Mouse (Mus musculus) kidney, postnatal 0 days (tissue): ENCODE measurements around the gene Mnt. TPM values are rescaled to one million over a fixed set of nuclear protein-coding genes. Genes with fewer than 3 reads are reported as not detected.

ENCODE experiments used
- ATAC-seq: fragments of 200-750 bp; cut with Nextera tagmentation; replicated peaks from 2 replicates; pipeline ENCODE4 v1.8.0; 2017; ENCODE audit warnings: low read depth, moderate number of reproducible peaks, moderate TSS enrichment, moderate library complexity; ENCODE audit not compliant: low FRiP score
- DNase-seq: peaks from one replicate; pipeline ENCODE4 v3.0.0-alpha.2; 2016; ENCODE audit warnings: low spot score
- H3K27ac ChIP-seq: fragments of 300-500 bp; sonication (generic); 2 replicates; pipeline ENCODE4 v1.5.1; 2014; ENCODE audit warnings: mild to moderate bottlenecking
- H3K27me3 ChIP-seq: fragments of 300-500 bp; sonication (generic); 2 replicates; pipeline ENCODE4 v1.6.1; 2014; ENCODE audit warnings: low read length, mixed read lengths; ENCODE audit not compliant: insufficient read depth
- H3K36me3 ChIP-seq: fragments of 300-500 bp; sonication (generic); 2 replicates; pipeline ENCODE4 v1.6.1; 2014; ENCODE audit warnings: low read length, mixed read lengths; ENCODE audit not compliant: insufficient read depth
- H3K4me1 ChIP-seq: fragments of 300-500 bp; sonication (generic); replicated peaks from 2 replicates; pipeline ENCODE4 v1.6.1; 2014; ENCODE audit warnings: antibody characterized with exemption, low read length, mixed read lengths; ENCODE audit not compliant: insufficient read depth
- H3K4me2 ChIP-seq: fragments of 300-500 bp; sonication (generic); 2 replicates; pipeline ENCODE4 v1.6.1; 2014; ENCODE audit warnings: mild to moderate bottlenecking, low read length, moderate library complexity, mixed read lengths
- H3K4me3 ChIP-seq: fragments of 300-500 bp; sonication (generic); replicated peaks from 2 replicates; pipeline ENCODE4 v1.5.1; 2014; ENCODE audit warnings: low read depth, low read length
- H3K9ac ChIP-seq: fragments of 300-500 bp; sonication (generic); 2 replicates; pipeline ENCODE4 v1.6.1; 2014; ENCODE audit warnings: low read depth, low read length
- H3K9me3 ChIP-seq: fragments of 300-500 bp; sonication (generic); replicated peaks from 2 replicates; pipeline ENCODE4 v1.6.1; 2016; ENCODE audit warnings: low read length, inconsistent platforms, mixed read lengths
- CTCF ChIP-seq: IDR thresholded peaks from 2 replicates; pipeline ENCODE4 v1.5.1; 2016; ENCODE audit warnings: antibody characterized with exemption, low read depth, mild to moderate bottlenecking, moderate library complexity
- WGBS: fragments of 180-500 bp; shearing (Covaris S2); extraction: QIAGEN DNeasy Blood & Tissue Kit; methylation state at CpG from one replicate; pipeline ENCODE4 v1.1.7; 2014; 5-methylcytosine and 5-hydroxymethylcytosine counted together
- polyA plus RNA-seq: library from polyadenylated mRNA; unstranded; fragments of >200 nt; fragmentation: Nextera tagmentation; extraction: Ambion mirVana; gene quantifications from 2 replicates; pipeline ENCODE4 v1.2.1, GENCODE M21; 2015

Gene Mnt
- polyA plus RNA-seq, 1 experiment from 2014 or later, result 5.7 TPM

DNA sequence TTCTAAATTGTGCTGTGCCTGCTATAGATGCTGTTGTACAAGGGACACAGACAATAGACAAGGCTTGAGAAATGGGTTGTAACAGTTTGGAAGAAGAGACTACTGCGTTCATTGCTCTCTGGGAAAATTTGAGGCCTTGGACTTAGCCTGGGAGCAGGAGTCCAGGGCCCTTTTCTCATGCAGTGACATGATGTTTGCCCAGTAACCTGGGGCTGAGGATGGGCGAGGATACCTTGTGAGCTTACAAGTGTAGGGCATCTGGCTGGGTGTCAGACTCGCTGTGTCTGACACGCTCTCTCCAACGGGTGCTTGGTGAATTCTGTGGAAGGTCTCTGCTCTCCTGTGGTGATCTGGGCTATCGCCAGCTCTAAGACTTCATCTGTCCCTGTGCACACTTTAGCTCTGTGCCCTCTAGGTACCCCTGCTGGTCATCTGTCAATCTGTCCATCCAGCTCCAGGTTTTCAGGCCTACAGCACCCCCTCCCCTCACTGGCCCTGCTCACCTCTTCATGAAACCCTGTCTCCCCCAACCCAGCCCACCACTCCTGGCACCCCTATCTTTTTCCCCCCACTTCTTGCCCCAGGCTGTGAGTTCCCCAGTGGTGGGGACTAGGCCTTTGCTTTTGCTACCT lies 5.0 kb downstream of the Mnt start:
- TF ChIP-seq CTCF, result no peak
- Histone ChIP-seq H3K36me3 (peaks cover 5% of the 10 kb centered on the region; the same call in 1 of the 2 replicates), H3K9ac (no peak overlapping the region), H3K27ac (no peak overlapping the region), H3K9me3 (no peaks in the 10 kb centered on the region), H3K4me3 (no peak overlapping the region), H3K4me2 (no peak overlapping the region), H3K27me3 (no peaks in the 10 kb centered on the region), H3K4me1 (peaks cover 36% of the 10 kb centered on the region)
- DNase-seq (no peak), ATAC-seq (no peak)
- 89% methylated on average over 6 of the region's 6 CpGs for WGBS

GRCm38 (mm10) chr11:74836225-74837055 lies 5.7 kb downstream of the Mnt start:
- Histone ChIP-seq H3K4me1 (peaks cover 42% of the 10 kb centered on the region), H3K27me3 (no peaks in the 10 kb centered on the region), H3K9ac (no peak overlapping the region), H3K4me2 (no peak overlapping the region), H3K9me3 (no peaks in the 10 kb centered on the region), H3K36me3 (peaks cover 5% of the 10 kb centered on the region; the same call in 1 of the 2 replicates), H3K4me3 (no peak overlapping the region), H3K27ac (no peak overlapping the region)
- DNase-seq, result no peak
- 93% methylated on average over 22 of the region's 22 CpGs for WGBS
- TF ChIP-seq CTCF, result no peak
- ATAC-seq, result no peak

DNA sequence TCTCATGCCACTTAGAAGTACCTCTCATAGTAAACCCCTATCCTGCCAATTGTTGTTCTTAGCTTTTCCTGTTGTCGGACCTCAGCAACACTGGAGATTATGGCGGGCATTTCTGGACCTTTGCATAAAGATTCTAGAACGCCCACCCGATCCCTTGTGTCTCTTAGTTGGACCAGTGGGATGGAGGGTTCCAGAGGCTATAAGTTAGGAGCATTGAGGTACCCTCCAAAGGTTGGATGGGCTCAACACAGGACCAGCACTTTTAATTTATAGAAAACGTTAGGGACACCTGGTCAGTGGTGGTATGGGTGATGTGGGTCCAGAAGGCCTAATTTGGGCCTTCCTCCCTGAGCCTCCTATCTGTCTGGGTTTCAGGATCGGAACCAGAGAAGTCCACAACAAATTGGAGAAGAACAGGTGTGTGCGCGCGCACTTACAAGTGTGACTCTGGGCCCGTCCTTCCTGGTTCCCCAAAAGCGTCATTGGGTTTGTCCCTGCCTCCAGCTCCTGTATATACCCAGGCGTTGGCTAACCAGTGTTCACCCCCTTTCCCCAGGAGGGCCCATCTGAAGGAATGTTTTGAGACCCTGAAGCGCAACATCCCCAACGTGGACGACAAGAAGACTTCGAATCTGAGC lies 6.5 kb downstream of the Mnt start:
- Histone ChIP-seq H3K4me2 (peak overlapping the region; percentile 66), H3K4me3 (peak overlapping the region; percentile 45; the same call in 1 of the 2 replicates), H3K27me3 (no peaks in the 10 kb centered on the region), H3K9me3 (no peaks in the 10 kb centered on the region), H3K4me1 (peaks cover 47% of the 10 kb centered on the region), H3K36me3 (peaks cover 7% of the 10 kb centered on the region; the same call in 1 of the 2 replicates), H3K27ac (peak overlapping the region; percentile 92), H3K9ac (peak overlapping the region; percentile 62)
- no peak for TF ChIP-seq CTCF
- WGBS, result 50% methylated on average over 16 of the region's 16 CpGs
- ATAC-seq, result no peak
- DNase-seq, result no peak

DNA sequence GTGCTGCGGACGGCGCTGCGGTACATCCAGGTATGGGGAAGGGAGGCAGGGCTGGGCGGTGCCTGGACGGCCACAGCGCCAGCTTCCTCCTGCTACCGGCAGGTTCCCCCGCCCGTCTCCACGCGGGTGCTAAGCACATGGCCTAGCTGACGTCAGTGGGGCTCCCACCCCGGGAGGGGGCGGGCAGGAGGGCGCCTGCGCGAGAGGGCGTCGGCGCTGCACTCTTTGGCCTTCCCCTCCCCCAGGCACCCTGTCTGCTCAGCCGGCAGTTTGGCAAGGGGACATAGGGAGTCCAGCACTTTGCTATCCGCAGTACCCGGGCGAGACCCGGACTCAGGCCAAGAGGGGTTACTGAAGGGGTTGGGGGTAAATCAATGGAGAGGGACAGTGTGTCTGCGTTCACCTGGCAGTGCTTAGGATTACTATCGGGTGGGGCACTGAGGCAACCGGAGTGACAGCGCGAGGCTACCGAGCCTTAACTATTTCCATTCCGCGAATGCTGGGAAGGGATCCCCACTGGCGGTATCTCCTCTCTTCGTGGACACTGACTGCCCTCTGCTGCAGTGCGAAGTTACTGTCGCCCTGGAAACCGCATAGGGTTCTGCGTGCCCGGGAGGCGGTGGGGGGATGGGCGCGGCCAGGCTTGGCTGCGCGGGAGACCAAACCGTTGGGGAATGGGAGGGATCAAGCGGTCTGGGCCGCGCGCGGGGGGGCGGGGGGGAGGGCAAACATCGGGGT lies 7.1 kb downstream of the Mnt start:
- WGBS, result under 1% methylated on average over 54 of the region's 54 CpGs
- peak; percentile 38; the same call in 1 of the 2 replicates for TF ChIP-seq CTCF
- H3K9me3 ChIP-seq, result no peaks in the 10 kb centered on the region
- H3K4me3 ChIP-seq, result peak overlapping the region; percentile 45
- peak; percentile 94 for DNase-seq
- peak overlapping the region; percentile 92 for H3K27ac ChIP-seq
- peaks cover 13% of the 10 kb centered on the region for H3K36me3 ChIP-seq
- ATAC-seq, result peak; percentile 61
- H3K27me3 ChIP-seq, result no peaks in the 10 kb centered on the region
- peak overlapping the region; percentile 62 for H3K9ac ChIP-seq
- peak overlapping the region; percentile 66 for H3K4me2 ChIP-seq
- peaks cover 54% of the 10 kb centered on the region for H3K4me1 ChIP-seq

- H3K27ac ChIP-seq, result peak overlapping the region; percentile 92
- peaks cover 17% of the 10 kb centered on the region for H3K36me3 ChIP-seq
- no peak for TF ChIP-seq CTCF
- H3K4me2 ChIP-seq, result peak overlapping the region; percentile 66
- ATAC-seq (peak; percentile 58), DNase-seq (peak; percentile 95)
- H3K4me1 ChIP-seq, result peaks cover 54% of the 10 kb centered on the region
- no peaks in the 10 kb centered on the region for H3K9me3 ChIP-seq
- WGBS, result under 1% methylated on average over 34 of the region's 35 CpGs
- peak overlapping the region; percentile 62 for H3K9ac ChIP-seq
- peak overlapping the region; percentile 45 for H3K4me3 ChIP-seq
- no peaks in the 10 kb centered on the region for H3K27me3 ChIP-seq
These were observed 7.7 kb downstream of the Mnt start for GRCm38 (mm10) chr11:74838441-74838840.
